Mouse (Mus musculus) stomach, postnatal 0 days (tissue): ENCODE measurements at regions not wholly inside any gene's neighbourhood (a gene's known extent, or its start where the extent isn't known, plus 50 kb on each side); places are given as distances from the start of the nearest gene placed in this dataset.

Experiments
- CTCF ChIP-seq: IDR thresholded peaks from 2 replicates; pipeline ENCODE4 v1.5.1; 2016; ENCODE audit warnings: antibody characterized with exemption, low read depth, mild to moderate bottlenecking, moderate library complexity
- EP300 ChIP-seq: optimal IDR thresholded peaks from 2 replicates; pipeline ENCODE3; 2016; ENCODE audit warnings: antibody characterized with exemption

- TF ChIP-seq CTCF (no peak), EP300 (no peak)
These were observed 564.9 kb downstream of the Grin2a start for GRCm38 (mm10) chr16:9430509-9430908.
